Mouse (Mus musculus) 3T3-L1 (cell line): ENCODE data around the gene Gimap5.

Source experiments
- DNase-seq: peaks from one replicate; pipeline ENCODE4 v3.0.0-alpha.2; 2015; ENCODE audit warnings: low read depth, low spot score

Gene Gimap5

DNA sequence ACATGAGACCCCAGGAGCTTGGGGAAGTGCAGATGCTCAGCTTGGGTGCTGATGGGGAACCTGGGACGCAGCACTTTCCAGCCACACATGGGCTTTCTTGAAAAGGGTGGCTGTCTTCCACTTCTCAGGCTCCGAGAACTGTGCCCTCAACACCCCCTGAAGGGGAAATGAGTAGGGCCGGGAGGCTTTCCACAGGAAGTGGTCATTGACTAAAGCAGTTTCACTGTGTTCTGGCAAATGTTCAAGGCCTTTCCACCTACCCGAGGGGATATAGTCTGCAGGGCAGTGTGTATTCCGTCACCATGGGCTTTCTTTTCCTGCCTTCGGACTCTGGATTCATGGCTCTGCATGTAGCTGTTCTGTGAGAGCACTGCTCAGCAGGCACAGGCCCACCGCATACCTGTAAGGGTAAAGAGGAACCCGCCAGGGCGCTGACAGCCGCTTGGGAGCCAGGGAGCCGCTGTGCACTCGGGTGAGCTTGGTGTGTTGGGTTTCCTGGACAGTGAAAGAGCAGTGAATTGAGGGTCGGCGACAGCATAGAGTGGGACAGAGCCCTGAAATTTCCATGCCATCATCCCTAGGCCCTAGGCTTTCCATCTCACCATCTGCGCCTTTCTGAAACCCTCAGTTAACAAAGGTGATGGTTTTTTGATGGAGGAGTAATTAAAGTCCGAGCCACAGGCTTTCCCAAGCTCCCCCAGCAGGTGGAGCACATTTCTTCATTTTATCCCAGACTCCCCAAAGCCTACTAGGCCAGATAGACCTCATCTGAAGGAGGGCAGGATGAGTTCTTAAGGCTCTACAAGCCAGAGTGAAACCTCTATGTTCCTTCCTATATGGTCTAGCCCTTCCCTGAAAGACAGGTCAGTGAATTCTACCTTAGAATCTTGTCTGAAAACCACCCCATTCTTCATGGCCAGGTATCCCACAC is at the start of gene Gimap5:
TSS of gene Gimap5 (plus strand) at position 239 of the 931 bp plus-strand sequence.
- peak; percentile 52 for DNase-seq

DNA sequence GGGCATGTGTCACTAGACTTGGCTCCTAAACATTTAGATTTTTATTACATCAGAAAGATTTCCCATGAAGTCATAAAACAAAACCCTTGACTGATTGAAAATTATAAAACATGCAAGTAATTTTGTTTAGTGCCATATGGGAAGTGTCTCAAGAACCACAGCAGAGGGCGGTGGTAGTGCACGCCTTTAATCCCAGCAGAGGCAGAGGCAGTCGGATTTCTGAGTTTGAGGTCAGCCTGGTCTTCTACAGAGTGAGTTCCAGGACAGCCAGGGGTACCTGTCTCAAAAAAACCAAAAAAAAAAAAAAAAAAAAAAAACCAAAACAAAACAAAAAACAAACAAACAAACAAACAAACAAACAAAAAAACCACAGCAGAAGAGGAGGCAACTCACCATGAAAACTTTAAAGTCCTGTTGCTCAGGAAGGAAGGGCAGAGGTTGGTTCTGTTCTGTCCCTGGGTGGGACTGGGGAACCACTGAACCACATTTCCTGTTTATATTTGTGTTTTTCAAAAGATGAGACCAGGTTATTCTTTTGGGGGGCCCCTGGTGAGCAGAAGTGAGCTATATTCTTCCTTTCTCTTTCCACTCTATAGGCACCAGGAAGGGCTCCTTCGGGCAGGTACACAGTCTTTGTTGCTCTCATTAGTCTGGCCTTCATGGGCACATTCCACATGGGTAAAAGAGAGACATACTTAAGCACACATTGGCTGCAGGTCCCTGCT is 49.0 kb upstream of the Gimap5 start:
- no peak for DNase-seq

DNA sequence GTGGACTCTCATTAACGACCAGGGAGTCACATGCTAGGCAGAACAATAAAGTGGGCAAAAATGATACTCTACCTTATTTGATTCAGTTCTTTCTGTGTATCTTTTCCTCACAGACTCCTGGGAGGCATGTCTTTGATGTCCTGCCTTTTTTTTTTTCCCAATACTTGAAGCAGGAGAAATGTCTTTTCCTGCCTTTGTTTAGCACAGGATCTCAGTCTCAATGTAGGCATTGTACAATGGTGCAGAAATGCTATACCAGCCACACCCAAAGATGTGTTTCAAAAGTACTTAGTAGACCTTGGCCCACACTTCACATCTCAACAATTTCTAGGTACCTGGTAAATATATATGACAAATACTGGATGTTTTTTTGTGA is 48.5 kb upstream of the Gimap5 start:
- DNase-seq = no peak

DNA sequence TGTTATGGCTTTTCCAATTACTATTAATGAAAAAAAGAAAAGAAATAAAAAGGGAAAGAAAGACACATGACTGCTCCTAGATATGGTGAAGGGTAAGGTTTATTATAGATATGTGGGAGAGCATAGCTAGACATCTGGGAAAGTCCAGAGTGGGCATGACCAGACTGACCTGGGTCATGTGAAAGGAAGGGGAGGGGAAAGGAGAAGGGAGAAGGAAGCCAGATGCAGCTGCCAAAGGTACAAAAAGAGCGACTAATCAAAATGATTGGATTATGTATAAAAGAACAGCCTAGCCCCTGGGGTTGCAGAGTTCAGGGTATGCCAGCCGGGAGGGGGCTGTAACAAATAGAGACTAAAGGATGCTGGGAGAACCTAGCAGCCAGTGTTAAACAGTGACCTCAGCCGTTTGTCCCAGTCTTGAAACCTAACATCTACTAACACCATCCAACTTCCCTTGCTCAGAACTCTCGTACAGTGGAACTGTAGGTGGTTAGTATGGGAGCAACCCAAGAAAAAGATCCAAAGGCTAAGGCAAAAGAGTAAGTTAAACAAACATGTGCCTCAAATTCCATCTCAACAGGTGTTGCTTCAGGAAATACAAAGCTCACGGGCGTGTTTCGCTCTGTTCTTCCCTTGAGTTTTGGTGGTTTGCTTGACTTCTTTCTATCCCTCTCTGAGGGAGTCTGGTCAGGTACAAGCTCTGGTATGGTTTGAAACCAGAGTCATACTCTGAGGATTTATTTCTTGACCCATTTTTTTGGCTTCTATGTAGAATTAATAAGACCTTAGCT is 47.7 kb upstream of the Gimap5 start:
- DNase-seq = no peak

DNA sequence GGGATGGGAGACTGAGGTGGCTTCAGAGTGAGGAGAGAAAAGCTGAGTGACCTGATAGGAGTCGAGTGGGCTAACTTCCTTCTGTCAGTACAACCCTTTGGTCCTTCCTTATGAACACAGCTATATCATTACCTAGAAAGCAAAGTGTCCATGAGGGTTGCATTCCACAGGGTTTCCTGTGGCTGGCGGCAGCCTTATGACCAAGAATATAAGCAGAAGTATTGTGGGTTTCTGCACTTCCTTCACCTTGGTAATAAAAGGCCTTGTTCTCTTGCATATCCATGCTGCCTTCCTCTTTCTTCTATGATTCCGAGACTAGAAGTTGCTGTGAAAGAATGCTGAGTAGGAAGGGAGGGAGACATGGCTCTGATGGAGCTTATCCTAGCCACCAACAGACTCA is 47.1 kb upstream of the Gimap5 start:
- DNase-seq = no peak

DNA sequence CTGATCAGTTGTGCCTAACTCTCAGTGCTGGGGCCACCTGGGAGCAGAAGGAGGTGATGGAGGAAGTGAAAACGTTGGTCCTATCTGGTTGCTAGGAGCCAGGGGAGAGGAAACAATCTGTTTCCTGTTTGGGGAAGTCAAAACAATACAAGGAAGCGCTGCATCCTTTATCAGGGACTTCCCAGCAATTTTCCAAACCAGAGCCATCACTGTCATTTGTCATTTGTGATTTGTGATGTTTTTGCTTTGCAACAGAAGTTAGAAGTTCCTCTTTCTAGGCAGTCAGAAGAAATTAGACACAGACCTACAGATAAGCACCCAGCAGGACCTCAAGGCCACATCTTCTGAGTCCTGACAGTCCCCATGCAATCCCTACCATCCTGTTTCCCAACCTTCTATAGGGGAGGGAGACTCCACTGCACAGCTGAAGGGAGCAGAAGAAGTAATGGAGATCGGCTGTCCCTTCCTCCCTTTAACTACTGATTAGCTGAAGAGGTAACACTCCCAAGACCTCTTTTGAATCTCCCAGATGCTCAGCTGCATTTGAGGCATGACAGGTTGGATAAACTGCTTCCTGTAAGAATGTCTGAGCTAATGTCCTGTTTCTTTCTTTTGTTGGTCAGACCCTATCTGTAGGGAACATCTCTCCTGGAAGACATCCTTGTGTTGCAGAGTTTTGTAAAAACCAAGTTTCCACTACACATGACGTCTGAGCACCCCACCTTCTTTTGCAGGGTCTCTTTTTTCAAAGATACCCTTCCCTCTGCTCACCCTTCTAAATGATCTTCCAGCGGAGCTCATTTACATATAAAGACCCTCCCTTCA is 45.5 kb upstream of the Gimap5 start:
- no peak for DNase-seq

DNA sequence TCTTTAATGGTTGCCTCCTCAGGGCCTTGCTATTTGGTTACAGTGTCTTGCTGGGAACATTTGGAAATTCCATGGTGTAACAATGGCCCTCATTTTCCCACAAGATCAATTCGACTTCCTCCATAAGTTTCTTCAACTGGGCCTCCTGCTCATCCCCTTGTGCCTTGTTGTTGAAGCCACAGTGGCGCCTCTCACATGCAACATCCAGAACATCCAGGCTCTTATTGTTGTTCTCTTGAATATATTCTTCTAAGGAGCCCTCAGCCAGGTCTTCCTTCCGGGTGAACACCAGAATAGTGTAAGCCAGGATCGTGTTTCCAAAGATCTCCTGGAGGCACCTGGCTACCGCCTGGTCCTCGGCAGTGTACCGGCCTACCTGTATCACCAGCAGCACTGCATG is 43.9 kb upstream of the Gimap5 start:
- no peak for DNase-seq

DNA sequence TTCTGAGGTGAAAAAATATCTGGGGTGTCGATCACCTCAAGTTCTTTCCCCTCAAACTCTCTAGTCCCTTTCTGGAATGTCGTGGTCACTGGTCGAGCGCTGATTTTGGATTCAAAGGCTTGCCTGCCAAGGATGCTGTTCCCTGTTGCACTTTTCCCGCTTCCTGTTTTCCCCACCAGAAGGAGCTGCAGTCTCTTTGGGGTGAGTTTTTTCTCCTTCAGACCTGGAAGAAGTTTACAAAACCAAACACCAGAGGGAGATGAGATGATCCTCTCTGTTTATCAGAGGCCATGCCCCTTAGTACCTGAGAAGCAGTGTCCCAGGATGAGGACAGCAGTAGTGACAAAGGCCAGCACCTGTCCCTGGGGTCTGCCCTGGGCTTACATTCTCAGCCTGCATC is 43.4 kb upstream of the Gimap5 start:
- DNase-seq = peak; percentile 15

DNA sequence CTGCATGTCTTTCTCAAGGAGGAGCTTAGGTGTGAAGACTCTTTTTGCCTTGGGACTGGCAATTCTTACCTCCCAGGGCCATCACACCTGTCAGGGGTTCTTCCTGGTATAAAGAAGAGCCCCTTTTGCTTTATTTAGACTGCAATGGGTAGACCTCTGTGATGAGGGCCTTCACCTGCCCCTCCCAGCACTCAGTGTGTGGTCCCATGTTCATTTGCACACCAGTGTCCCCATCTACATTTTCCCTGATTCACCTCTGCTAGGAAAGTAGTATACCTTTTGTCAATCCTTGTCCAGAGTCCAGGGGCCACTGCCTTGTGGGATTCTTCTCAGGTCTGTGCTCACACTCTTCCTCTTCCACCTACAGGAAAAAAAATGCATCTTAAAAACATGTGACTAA is 41.9 kb upstream of the Gimap5 start:
- no peak for DNase-seq

DNA sequence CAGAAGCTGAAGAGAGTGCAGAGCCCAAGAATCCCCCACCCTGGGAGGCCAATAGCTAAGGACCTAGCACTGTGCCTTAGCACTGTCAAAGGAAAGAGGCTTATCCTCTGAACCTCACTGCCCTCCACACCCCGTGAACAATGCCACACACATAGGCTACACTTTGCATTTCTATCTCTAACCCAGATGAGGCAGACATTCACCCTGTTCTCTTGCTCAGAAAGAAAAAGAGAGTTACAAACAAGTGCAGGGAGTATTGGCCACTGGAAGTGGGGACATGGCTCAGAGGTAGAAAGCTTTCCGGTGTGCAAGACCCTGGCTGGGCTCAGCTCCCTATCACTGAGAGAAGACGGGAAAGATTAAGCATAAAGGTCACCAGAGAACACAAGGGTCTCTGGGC is 39.9 kb upstream of the Gimap5 start:
- no peak for DNase-seq

DNA sequence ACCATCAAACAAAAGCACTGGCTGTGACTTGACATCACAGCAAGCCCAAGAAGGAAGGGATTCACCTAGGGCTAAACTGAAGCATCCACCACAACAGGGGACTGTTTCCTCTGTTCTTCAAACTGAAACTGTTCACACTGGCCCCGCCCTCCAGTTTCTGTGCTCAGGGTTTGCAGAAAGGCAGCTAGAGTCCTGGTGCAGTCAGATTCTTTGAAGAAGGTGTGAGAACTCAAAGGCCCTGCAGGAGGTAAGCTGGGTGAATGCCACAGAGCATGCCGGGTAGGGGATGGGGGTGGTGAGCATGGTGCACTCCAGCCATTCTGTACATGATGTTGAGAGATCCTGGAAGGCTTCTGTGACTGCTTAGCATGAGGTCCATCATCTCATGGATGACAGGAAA is 27.5 kb upstream of the Gimap5 start, which contains the start of the genes Gm28053 and Gimap7:
TSS of gene Gm28053 (plus strand) at position 153 of the 400 bp plus-strand sequence.
TSS of gene Gimap7 (plus strand) at position 167 of the 400 bp plus-strand sequence.
- DNase-seq = no peak

DNA sequence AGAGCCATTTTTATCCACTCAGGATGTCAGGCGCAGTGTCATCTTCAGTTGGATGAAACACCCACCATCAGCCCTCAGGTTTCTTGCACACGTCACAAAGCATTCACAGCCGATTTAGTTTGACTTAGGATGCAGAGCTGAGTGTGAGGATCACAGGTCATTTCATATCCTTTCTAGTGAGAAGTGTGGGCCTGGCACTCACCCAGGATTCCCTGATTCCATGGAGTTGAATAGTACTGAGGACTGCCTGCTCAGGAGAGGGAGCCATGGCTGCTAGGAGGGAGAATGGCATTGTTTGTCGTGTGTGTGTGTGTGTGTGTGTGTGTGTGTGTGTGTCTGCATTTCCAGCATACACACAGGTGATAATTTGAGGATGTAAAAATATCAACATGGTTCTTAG is 25.7 kb upstream of the Gimap5 start:
- no peak for DNase-seq

DNA sequence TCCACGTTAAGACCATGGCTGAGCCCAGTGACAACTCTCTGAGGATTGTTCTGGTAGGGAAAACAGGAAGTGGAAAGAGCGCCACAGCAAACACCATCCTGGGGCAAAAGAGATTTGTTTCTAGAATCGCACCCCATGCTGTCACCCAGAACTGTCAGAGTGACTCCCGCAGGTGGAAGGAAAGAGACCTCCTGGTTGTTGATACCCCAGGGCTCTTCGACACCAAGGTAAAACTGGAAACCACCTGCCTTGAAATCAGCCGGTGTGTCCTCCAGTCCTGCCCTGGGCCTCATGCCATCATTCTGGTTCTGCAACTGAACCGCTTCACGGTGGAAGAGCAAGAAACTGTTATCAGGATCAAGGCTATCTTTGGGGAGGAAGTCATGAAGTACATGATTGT is 22.5 kb upstream of the Gimap5 start:
- no peak for DNase-seq

DNA sequence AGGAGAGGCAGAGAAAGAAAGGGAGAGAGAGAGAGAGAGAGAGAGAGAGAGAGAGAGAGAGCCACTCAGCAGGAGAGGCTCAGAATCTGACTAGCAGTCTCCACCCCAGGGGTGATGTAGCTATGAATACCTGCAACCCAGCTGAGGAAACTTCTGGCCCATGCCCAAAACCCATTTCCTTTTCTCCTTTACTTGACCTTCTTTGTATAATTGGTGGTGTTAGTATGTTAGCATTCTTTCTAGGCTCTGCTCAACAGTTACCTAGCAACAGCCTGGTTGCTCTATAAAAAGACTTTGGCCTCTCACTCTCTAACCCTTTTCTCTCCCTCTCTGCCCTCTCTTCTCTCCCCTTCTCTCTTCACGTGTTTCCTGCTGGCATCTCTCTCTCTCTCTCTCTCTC is 20.5 kb upstream of the Gimap5 start:
- no peak for DNase-seq

DNA sequence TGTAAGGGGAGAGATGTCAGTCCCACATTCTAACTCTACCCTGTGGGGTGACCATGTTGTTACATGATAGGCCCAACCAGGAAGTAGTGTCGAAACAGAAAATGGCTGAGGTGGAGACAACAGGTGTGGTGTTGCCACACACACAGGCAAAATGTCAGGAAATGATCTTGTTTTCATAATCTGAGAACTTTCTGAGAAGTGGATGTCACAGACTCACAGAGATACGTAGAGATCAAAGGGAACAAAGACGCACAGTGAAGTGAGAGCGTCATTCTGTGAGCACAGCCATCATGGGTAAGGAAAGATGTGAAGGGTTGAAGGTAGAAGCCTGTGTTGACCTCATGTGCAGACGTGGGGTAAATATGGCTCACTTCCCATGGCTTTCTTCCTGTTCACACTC is 18.2 kb upstream of the Gimap5 start:
- no peak for DNase-seq

DNA sequence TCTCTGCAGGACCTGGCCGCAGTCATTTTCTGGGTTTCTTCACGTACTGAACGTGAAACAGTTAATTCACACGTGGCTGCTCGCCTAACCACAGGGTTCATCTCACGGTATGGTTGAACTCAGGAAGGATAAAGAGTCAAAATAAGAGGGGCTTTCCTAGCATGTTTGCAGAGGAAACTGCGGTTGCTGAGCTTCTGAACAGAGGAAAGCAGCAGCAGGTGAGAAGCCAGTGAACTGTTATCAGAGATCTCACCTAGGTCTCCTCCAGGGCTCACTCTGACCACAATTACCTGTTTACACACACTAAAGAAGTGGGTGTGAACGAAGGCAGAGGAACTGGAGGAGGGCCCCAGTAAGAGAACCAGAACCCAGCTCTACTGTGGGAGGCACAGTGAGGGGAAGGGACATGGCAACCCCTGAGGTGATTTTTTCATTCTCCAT is 13.1 kb upstream of the Gimap5 start:
- no peak for DNase-seq

DNA sequence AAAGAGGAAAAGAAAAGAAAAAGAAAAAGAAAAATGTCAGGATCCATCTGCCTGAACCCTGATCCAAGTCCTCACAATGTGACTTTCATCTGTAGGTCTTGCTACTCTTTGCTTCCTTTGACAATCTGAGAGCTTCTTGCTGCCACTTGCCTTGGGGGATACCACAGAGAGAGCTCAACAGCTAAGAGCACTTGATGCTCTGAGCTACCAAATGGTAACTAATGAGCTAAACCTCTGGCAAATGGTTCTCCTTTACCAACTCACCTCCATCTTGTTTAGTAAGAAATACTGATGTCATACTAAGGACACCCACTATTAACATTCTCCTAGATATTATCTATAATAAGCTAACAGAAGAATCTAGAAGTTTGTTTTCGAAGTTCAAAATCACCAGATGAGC is 12.3 kb upstream of the Gimap5 start:
- no peak for DNase-seq

DNA sequence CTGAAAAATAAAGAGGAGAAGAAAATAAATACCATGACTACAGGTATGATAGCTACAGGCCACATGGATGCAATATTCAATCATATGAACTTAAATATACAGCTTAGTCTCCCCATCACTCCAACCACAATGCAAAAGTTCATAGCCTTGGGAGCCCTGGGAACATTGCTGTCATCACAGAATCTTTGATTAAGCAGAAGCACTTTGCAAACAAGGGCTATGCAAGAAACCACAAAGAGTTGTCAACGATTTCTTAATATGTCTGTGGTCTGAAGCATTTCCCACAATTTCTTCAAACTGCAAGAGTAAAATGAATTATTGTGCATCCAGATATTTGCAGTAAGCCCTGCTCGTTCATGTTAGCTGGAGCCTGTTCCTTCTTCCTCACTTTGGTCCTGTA is 8.9 kb upstream of the Gimap5 start:
- no peak for DNase-seq

DNA sequence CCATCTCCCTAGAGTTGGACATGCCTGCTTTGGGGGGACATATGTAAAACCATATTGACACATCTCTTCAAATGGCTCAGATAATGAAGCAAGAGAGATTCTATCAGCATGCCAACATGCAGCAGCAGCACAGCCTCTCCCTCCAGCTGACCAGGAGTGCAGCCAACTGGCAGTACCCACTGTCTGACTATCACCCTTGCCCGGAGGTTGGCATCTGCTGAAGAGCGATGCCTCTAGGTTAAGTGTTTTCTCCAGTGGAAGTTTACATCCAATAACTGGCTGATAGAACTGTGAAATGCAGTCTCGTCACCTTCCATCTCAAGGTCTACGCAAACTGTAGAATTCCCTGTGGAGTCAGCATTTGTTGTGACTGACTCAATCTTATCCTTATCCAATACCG is 8.3 kb upstream of the Gimap5 start:
- DNase-seq = no peak

DNA sequence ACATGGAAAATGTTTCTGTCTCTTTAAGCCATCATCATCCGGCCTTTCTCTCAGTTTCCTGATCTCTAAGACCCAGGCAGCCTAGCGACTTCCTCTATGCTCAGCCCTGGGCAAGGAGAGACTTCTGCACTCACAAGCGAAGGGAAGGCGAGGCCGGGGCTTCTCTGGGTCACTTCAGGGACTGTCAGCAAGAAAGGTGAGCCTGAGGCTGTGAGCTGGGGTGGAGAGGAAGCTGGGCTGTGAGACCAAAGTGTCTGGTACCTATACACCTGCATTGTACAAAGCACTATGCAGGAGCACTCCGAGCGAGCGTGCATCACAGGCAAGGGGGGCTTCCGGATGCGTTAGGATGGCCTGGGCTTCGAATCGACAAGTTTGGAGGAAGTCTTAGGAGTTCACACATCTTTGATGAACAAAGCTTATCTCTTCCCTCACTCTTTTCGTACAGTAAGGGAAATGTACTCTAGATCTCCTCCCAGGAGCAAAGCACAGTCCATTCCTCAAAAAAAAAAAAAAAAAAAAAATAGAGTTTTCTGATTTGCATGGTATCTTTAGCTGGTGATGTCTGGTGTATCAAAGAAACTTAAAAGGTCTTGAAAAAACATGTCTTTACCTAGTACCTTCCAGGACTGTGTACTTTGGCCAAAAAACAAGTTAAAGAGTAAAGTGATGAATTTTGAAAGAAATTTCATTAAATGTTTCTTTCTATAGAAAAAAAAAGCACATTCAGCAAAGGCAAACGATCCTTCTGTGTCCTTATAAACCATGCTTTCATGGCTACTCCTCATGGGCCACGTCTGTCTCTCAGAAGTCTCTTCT is 6.8 kb upstream of the Gimap5 start, which contains the start of gene Gimap1:
TSS of gene Gimap1 (plus strand) at position 94 of the 819 bp plus-strand sequence.
- no peak for DNase-seq
